Comparison of ENCODE assay signal across 8 mouse cellular contexts in the genomic region with DNA sequence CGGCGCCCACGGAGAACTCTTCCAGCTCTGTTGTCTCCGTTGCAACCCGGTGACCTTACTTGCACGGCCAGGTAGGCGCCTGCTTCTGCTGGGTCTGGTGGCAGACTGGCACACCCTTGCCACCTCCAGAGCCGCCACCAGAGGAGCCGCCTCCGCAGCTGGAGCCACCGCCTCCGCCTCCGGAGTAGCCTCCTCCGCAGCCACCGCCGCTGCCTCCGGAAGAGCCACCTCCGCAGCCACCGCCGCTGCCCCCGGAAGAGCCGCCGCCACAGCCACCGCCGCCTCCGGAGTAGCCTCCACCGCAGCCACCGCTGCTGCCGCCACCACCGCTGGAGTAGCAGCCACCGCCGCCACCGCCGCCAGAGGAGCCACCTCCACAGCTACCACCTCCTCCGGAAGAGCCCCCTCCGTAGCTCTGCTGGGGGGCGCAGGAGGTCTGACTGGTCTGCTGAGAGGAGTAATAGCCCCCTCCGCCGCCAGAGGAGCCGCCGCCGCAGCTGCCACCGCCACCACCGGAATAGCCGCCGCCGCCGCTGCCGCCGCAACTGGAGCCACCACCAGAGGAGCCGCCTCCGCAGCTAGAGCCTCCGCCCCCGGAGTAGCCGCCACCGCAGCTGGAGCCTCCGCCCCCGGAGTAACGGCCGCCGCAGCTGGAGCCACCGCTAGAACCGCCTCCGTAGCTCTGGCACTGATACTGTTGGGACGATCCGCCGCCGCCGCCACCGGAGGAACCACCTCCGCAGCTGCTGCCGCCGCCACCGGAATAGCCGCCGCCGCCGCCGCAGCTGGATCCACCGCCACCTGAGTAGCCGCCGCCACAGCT. TPM values are rescaled to one million over a fixed set of nuclear protein-coding genes. Genes with fewer than 3 reads are reported as not detected.
A peak's percentile ranks its signal among the peaks of the same experiment; 100 is the strongest.
DNase-seq lines count a peak whose midpoint lies in the region; TF ChIP-seq lines count a peak whose summit lies in the region.

No protein-coding gene starts in this region.

- intact Hi-C loops in heart, postnatal 36 days (cut with DNase I): no loop called here

- DNase-seq in A20 (ENCODE audit: low read depth, low spot score): peak; percentile 87
- DNase-seq in forelimb bud, embryonic 11.5 days (ENCODE audit: low read depth, low spot score): peak; percentile 37
- peak; percentile 65 to 74 for DNase-seq in heart, postnatal 36 days
- DNase-seq in layer of hippocampus, adult 2 months (ENCODE audit: low spot score in 2 of 2): peak; percentile 50 to 53
- peak; percentile 70 to 74 for DNase-seq in lung, adult 18-20 months
- peak; percentile 76 for DNase-seq in retina, embryonic 14.5 days (ENCODE audit: low spot score)
- peak; percentile 31 to 68 for DNase-seq in urinary bladder, adult 18-20 months (ENCODE audit: low spot score in 2 of 2)

- H3K4me1 ChIP-seq in brown adipose tissue, adult 24 weeks (ENCODE audit: control insufficient read depth, insufficient read depth, insufficient read length, low read length): no peaks in the 10 kb centered on the region

- TF ChIP-seq CTCF in layer of hippocampus, adult 2 months (conservative IDR thresholded peaks at IDR 0.05): peak; percentile 46

- H3K27ac ChIP-seq in brown adipose tissue, adult 24 weeks (replicated peaks; ENCODE audit: low read depth, low read length): no peak overlapping the region
- H3K27ac ChIP-seq in layer of hippocampus, adult 2 months: peak overlapping the region; percentile 94

- H3K4me3 ChIP-seq in brown adipose tissue, adult 24 weeks (ENCODE audit: insufficient read depth, low read depth, low read length): peak overlapping the region; percentile 67
- H3K4me3 ChIP-seq in layer of hippocampus, adult 2 months: peak overlapping the region; percentile 71

RNA-seq across cellular contexts. Expression of gene Lor, which starts 2.3 kb away (rescaled TPM):
- polyA plus RNA-seq in brown adipose tissue, adult 24 weeks (2012; ENCODE audit: insufficient read depth, insufficient read length, missing spikeins): 1.1 and 3.2 TPM in 2 replicates
- not detected for total RNA-seq in heart, postnatal 36 days (2021)
- total RNA-seq in layer of hippocampus, adult 2 months (2021): 1 to 10 TPM; 3.5 to 3.6 TPM

RNA-seq across cellular contexts. Expression of gene Prr9, which starts 43.1 kb away (rescaled TPM):
- not detected in 2 replicates for polyA plus RNA-seq in brown adipose tissue, adult 24 weeks (2012; ENCODE audit: insufficient read depth, insufficient read length, missing spikeins)
- total RNA-seq in heart, postnatal 36 days (2021): not detected
- total RNA-seq in layer of hippocampus, adult 2 months (2021): not detected

Comparison
In these comparisons a context has a peak if more than half of its experiments do, and no peak if none do; other contexts are left out.
1. DNase-seq: peak in every context shown above with its lines; median percentile 87 in A20; 76 in retina, embryonic 14.5 days; 72 in lung, adult 18-20 months; 70 in heart, postnatal 36 days; 52 in layer of hippocampus, adult 2 months; 50 in urinary bladder, adult 18-20 months; 37 in forelimb bud, embryonic 11.5 days.
2. RNA of gene Lor, which starts 2.3 kb away (total RNA-seq): 3.5 to 3.6 TPM in layer of hippocampus, adult 2 months; not detected in heart, postnatal 36 days; every median in the first group is over 4 times any median in the second.